Mouse (Mus musculus) kidney, adult 18-20 months (tissue): ENCODE results near the gene Cbr2.
"Not testable (repeated sequence)": the region's sequence is repeated elsewhere in the genome, so short reads cannot be mapped to it uniquely, and the experiment has no call there.

ENCODE experiments used
- DNase-seq: peaks from one replicate; pipeline ENCODE4 v3.0.0; 2021

Cbr2 gene

DNA sequence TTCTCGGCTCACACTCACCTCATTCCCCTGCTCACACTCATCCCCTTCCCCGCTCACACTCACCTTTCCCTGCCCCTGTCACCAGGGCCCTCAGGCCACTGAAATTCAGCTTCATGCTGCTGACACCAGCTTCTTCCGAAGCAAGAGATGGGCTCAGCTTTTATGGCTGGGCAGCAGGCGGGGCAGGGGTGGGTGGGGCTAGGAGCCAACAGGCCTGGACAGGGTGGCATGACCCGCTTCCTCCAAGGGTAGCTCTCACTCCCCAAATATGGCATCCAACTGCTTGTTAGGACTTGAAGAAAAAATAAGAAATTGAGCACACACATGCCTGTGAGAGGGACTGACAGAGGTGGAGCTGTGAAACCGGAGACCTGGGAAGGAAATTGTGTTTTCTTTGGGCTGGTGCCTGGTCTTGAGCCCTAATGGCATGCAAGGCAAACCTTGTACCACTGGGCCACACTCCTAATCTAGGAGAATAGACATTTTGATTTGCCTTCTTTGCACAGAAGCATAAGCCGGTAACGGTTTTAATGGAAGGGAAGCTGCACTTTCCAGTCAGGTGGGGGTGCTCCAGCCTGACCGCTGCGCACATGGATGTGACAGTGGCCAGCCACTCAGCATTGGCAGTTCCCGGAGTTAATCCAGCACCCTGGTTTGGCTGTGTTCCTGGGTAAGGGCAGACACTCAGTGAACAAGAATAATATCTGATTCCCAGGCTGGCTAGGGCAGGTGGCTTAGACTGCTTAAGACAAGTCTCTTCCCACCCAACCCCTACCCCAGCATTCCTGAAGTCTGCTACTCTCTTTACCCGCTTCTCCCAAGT lies at the start of gene Cbr2:
TSS of gene Cbr2 (minus strand) at position 257 of the 823 bp plus-strand sequence.
- DNase-seq, result no peak

- DNase-seq, result not testable (repeated sequence)
Measured at GRCm38 (mm10) chr11:120781361-120781760, 49.4 kb upstream of the Cbr2 start.

- DNase-seq, result no peak
Measured at GRCm38 (mm10) chr11:120779876-120780275, 48.0 kb upstream of the Cbr2 start.

- DNase-seq, result no peak
Measured at GRCm38 (mm10) chr11:120777123-120777522, 45.2 kb upstream of the Cbr2 start.

- peak; percentile 95 for DNase-seq
Measured at GRCm38 (mm10) chr11:120775774-120776469, 44.0 kb upstream of the Cbr2 start.

DNA sequence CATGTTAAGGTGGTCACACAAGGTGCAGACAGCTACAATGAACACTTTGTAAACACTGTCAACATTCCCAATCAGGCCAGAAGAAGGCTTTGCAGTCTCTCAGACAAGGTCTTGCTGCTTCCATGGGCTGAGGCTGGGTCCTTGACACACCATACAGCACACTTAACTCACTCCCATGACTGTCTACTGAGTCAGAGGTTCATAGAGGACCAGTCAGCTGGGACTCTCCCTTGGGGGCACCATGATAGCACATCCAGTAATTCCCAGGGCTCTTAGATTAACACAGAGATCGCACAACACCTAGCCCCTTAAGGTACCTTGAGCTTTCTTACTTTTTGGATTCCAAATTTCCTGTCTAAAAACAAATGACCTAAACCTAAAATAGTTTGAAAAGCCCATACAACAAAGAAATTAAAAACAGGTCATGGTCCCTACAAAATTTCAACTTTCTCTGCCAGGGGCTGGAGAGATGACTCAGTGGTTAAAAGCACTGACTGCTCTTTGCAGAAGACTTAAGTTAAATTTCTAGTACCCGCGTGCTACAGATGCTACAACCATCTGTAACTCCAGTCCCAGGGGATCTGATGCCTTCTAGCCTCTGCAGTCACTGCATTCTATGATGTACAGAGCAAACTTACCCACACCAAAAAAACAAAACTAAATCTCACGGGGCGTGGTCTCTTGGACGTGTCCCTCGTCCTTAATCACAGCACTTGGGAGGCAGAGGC lies 41.7 kb upstream of the Cbr2 start:
- DNase-seq, result no peak

DNA sequence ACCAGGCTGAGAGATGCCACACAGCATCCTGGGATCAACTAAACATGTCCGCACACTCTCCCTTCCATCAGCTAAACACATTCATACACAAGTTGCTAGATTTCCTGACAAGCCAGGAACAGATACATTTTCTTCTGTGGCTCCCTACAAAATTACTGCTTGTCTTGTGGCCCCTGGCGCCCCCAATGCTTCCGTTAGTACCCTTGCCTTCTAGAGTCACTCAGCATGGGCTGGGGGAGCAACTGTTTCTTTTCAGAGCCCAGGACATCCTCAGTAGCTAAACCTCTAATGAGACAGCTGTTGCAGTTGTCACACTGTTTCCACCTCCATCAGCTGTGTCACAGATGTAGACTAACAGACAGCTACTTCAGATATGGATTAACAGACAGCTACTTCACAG lies 40.8 kb upstream of the Cbr2 start:
- DNase-seq, result no peak

DNA sequence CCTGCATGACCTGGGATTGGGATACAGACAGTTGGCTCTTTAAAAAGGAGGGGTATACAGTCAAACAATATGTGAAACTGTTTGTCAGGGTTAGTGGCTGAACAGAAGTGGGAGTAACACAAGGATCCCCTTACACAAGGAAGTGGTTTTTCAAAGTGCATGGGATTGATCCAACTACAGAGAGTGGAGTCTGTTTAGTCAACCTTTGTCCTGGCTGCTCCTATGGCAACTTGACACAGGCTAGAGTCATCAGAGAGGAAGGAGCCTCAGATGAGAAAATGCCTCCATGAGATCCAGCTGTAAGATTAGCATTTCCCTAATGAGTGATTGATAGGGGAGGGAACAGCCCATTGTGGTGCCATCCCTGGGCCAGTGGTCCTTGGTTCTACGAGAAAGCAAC lies 36.3 kb upstream of the Cbr2 start:
- DNase-seq, result no peak

GRCm38 (mm10) chr11:120767023-120767422 lies 35.1 kb upstream of the Cbr2 start:
- DNase-seq, result not testable (repeated sequence)

GRCm38 (mm10) chr11:120763121-120763999 lies 31.4 kb upstream of the Cbr2 start:
- DNase-seq, result not testable (repeated sequence)

- not testable (repeated sequence) for DNase-seq
Measured at GRCm38 (mm10) chr11:120762672-120763041, 30.7 kb upstream of the Cbr2 start, which contains the start of gene Hmga1b. Gene Hmga1b, plus strand, starts transcription at chr11:120762794.

DNA sequence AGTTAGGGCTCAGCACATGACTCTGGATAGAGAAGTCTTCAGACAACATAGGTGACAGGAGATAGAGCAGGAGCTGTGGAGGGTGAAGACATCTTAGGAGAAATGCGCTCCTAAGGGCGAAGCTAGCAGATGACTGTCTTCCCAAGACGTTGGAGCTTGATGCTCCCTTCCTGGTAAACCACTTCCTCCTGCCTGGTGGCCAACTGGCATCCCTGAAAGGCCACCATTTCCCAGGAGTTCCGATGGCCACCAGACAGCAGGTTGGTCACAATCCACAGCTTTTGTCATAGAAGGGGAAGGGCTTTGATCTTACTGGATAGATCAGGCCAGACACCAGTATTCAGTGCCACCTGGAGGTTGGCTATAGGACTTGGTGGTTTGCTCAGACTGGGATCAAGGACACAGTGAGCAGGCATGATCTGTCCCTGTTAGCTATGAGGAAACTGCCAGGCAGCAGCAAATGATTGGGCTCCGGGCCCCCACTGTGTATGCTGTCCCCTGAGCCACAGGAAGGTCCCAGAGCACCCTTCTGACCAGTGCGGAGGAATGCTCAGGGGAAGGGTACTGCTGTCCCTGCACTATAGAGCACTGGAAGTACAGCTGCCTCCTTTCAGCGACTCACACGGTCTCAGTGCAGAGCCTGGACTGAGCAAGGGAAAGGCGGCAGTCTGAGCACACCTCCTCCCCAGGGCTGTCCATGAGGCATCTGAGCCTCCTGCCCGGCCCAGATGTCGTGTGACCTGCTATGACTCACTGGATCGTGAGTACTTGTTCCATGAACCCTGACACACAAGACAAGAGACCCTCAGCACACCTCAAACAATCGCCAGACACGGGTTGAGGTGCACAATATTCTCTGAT lies 30.1 kb upstream of the Cbr2 start:
- DNase-seq, result no peak

- no peak for DNase-seq
Measured at GRCm38 (mm10) chr11:120760236-120760635, 28.3 kb upstream of the Cbr2 start.

GRCm38 (mm10) chr11:120751606-120752005 lies 19.7 kb upstream of the Cbr2 start:
- no peak for DNase-seq

- peak; percentile 47 for DNase-seq
Measured at GRCm38 (mm10) chr11:120749430-120749829, 17.5 kb upstream of the Cbr2 start.

DNA sequence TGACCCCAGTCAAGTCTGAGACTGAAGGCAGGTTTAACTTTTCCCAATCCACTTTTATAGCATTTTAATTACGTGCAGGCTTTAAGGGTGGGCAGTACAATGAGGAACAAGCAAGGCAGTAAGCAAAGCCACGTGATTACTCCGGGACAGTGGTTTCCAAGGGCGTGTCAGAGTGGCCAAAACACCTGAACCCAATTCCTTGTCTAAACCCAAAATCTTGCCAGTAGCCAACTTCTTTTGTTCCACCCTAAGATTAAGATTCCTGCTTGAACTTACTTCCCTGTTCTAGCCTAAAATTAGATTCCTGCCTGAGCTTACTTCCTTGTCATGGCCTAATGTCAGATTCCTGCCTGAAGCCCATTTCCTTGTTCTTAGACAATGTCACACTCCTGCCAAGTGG lies 16.1 kb upstream of the Cbr2 start:
- DNase-seq, result no peak

DNA sequence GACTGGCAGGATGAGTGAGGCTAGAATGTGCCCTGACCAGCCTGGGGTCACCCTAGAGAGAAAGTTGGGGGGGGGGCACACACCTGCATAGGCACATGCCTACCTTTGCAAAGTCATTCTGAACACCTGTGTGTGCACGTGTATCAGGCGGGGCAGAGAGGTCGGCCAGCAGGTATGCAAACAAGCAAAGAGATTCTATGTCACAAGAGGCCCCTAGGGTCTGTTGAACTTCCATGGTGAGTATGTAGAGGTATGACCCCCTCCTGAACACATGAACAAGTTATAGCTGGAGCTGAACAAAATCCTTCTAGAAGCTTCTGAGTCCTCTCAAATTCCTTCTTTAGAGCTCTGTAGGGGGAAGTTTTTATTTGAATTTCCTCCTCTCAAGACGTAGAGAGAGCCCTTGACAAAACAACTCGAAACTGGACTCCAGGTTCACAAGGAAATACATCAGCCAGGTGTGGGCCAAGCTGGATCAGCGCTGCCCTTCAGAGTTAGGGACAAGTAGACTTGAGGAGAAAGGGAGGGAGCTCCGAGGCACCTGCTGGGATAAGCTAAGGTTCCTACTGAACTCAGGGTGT lies 12.3 kb upstream of the Cbr2 start:
- DNase-seq, result no peak

GRCm38 (mm10) chr11:120740981-120741380 lies 9.1 kb upstream of the Cbr2 start:
- DNase-seq, result no peak

GRCm38 (mm10) chr11:120736424-120736823 lies 4.5 kb upstream of the Cbr2 start:
- no peak for DNase-seq

DNA sequence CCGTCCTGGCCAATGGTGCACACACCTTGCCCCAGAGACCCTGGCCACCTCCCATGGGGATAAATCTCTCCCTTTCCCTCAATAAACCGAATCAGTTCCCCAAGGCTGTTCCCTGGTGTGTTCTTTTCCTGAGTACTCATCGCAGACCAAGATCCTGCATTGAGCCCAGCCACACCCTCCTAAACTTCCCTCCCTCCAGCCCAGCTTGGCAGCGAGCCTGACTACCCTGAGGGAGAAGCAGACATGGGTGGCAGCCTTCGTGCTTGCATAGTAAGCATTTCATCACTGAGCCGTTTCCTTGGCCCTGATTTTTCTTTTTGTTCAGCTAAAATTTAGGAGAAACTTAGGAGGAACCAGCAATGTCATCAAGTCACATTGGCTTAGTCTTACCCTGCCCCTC lies 1.6 kb upstream of the Cbr2 start:
- DNase-seq, result peak; percentile 62

GRCm38 (mm10) chr11:120731395-120731794 lies 519 bp downstream of the Cbr2 start:
- no peak for DNase-seq
